In the genomic region with DNA sequence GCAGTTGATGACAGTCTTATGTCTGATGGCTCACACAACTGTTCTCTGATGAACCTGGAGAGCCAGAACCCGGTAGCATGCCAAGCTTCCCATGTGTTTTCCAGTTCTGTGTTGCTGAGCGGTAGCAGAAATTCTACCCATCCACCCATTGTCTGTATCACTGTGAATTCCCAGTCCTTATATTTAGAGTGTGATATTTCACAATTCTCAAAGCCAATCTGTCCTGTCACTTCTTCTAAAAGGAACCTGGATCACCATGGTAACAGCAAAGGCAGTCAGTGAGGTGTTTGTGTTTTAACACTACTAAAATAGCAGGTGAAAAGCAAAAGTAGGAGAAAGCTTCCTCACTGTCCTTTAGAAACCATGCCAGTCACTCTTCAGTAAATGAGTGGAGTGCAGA, we compare ENCODE assay signal across 26 mouse cellular contexts. TPM values are rescaled to one million over a fixed set of nuclear protein-coding genes. Genes with fewer than 3 reads are reported as not detected.
A peak's percentile ranks its signal among the peaks of the same experiment; 100 is the strongest.
DNase-seq lines count a peak whose midpoint lies in the region; ATAC-seq and TF ChIP-seq lines count a peak whose summit lies in the region.
"Had no signal": no experiment of that assay in that cellular context is flagged by ENCODE, and none has a peak within 500 bp of the region (broad histone marks: within the 10 kb centered on the region; RNA-seq: fewer than 3 reads in every experiment).

No protein-coding gene starts in this region.

- H3K36me3 ChIP-seq in hindbrain, embryonic 16.5 days (ENCODE audit: control insufficient read depth, insufficient read depth, low read length) = no peaks in the 10 kb centered on the region
- H3K36me3 ChIP-seq: forebrain, embryonic 10.5 days; heart, embryonic 13.5 days; intestine, embryonic 15.5 days; limb, embryonic 15.5 days; stomach, embryonic 15.5 days had no signal

- intact Hi-C loops in left cerebral cortex, adult 2 months (cut with DNase I) = loop anchor here (2.0 kb wide), 2 partner anchors 33 to 73 kb away; no protein-coding TSS in a partner anchor

- WGBS in hindbrain, embryonic 16.5 days = 92% methylated on average over 2 of the region's 2 CpGs

- H3K9ac ChIP-seq in hindbrain, embryonic 16.5 days (ENCODE audit: low read depth, low read length) = no peak overlapping the region
- H3K9ac ChIP-seq: heart, embryonic 13.5 days; hindbrain, embryonic 14.5 days; intestine, embryonic 15.5 days; limb, embryonic 15.5 days; stomach, embryonic 15.5 days had no signal

- DNase-seq in layer of hippocampus, adult 11-12 months (ENCODE audit: low spot score) = peak; percentile 32
- DNase-seq in layer of hippocampus, postnatal 10 days (ENCODE audit: low spot score in 2 of 2) = no peak
- DNase-seq in brain, embryonic 14.5 days (ENCODE audit: low read depth) = peak; percentile 7
- no peak for DNase-seq in left cerebral cortex, adult 2 months (ENCODE audit: extremely low spot score in 1 of 2, low spot score in 2 of 2)
- peak; percentile 32 for DNase-seq in right cerebral cortex, postnatal 25 days
- no peak for DNase-seq in urinary bladder, postnatal 10 days (ENCODE audit: low spot score)
- no peak for DNase-seq in heart, postnatal 4 days
- DNase-seq: B cell, adult 2 months; cerebellum, adult 11 months; cerebellum, postnatal 14 days; embryo, embryonic 11 days; gastrocnemius, adult 2 months; heart, adult 18-20 months; kidney, adult 9 months; kidney, postnatal 25 days; retina, postnatal 1 day; thymus, adult 2 months had no signal

- no peak for TF ChIP-seq CTCF in brain, embryonic 14.5 days (IDR thresholded peaks at IDR 0.05; ENCODE audit: borderline replicate concordance, extremely low read depth, insufficient read depth, insufficient read length)
- no peak for TF ChIP-seq CTCF in left cerebral cortex, adult 2 months (IDR thresholded peaks at IDR 0.05)

- TF ChIP-seq POLR2A in brain, embryonic 14.5 days (IDR thresholded peaks at IDR 0.05; ENCODE audit: borderline replicate concordance, extremely low read depth, insufficient read depth, insufficient read length, poor library complexity, severe bottlenecking) = no peak

- no peaks in the 10 kb centered on the region for H3K9me3 ChIP-seq in hindbrain, embryonic 16.5 days (ENCODE audit: control insufficient read depth, low read length)
- H3K9me3 ChIP-seq: forebrain, embryonic 10.5 days; heart, embryonic 13.5 days; intestine, embryonic 15.5 days; limb, embryonic 15.5 days; stomach, embryonic 15.5 days had no signal

- no peak for ATAC-seq in hindbrain, embryonic 16.5 days
- ATAC-seq: intestine, embryonic 15.5 days; lung, postnatal 0 days had no signal

- no peak overlapping the region for H3K4me2 ChIP-seq in hindbrain, embryonic 16.5 days (ENCODE audit: low read length)
- H3K4me2 ChIP-seq: heart, embryonic 13.5 days; hindbrain, embryonic 14.5 days; intestine, embryonic 15.5 days; limb, embryonic 15.5 days; midbrain, embryonic 11.5 days; stomach, embryonic 15.5 days had no signal

- peaks cover under 1% of the 10 kb centered on the region for H3K4me1 ChIP-seq in hindbrain, embryonic 16.5 days (ENCODE audit: control insufficient read depth, insufficient read depth, low read depth, low read length)
- H3K4me1 ChIP-seq: heart, embryonic 13.5 days; intestine, embryonic 15.5 days; limb, embryonic 15.5 days; stomach, embryonic 15.5 days had no signal

- H3K27me3 ChIP-seq in hindbrain, embryonic 16.5 days (replicated peaks; ENCODE audit: control insufficient read depth, insufficient read depth, low read length) = no peaks in the 10 kb centered on the region
- H3K27me3 ChIP-seq: heart, embryonic 13.5 days; intestine, embryonic 15.5 days; limb, embryonic 15.5 days; stomach, embryonic 15.5 days had no signal

- H3K27ac ChIP-seq in left cerebral cortex, adult 2 months = peak overlapping the region; percentile 70
- H3K27ac ChIP-seq in hindbrain, embryonic 16.5 days (ENCODE audit: low read depth, low read length) = no peak overlapping the region
- H3K27ac ChIP-seq: forebrain, embryonic 10.5 days; gastrocnemius, adult 2 months; heart, embryonic 13.5 days; hindbrain, embryonic 14.5 days; intestine, embryonic 15.5 days; limb, embryonic 15.5 days; stomach, embryonic 15.5 days had no signal

- H3K4me3 ChIP-seq in left cerebral cortex, adult 2 months = no peak overlapping the region
- no peak overlapping the region for H3K4me3 ChIP-seq in hindbrain, embryonic 16.5 days (ENCODE audit: low read length)
- H3K4me3 ChIP-seq: forebrain, embryonic 10.5 days; gastrocnemius, adult 2 months; heart, embryonic 13.5 days; intestine, embryonic 15.5 days; limb, embryonic 15.5 days; stomach, embryonic 15.5 days had no signal

RNA-seq across cellular contexts. Expression of gene Cnrip1, which starts 5.6 kb away (rescaled TPM):
- 100 to 1,000 TPM; 154 to 175 TPM for total RNA-seq in layer of hippocampus, postnatal 10 days (2021)
- 104 and 132 TPM in 2 replicates for polyA plus RNA-seq in brain, embryonic 14.5 days (2012; rRNA removed)
- 100 to 1,000 TPM in 1 of 2 experiments, 10 to 100 TPM in 1; 99.3 to 102 TPM for total RNA-seq in left cerebral cortex, adult 2 months (2021)
- polyA plus RNA-seq in hindbrain, embryonic 16.5 days (2015; fragmentation: Nextera tagmentation; extraction: Ambion mirVana) = 162 and 189 TPM in 2 replicates
- total RNA-seq in heart, postnatal 4 days (2021) = 1 to 10 TPM; 7.4 to 8.0 TPM

RNA-seq across cellular contexts. Expression of gene Plek, which starts 6.4 kb away (rescaled TPM):
- total RNA-seq in layer of hippocampus, postnatal 10 days (2021) = 1 to 10 TPM; 4.5 to 4.6 TPM
- polyA plus RNA-seq in brain, embryonic 14.5 days (2012; rRNA removed) = 2.9 and 3.3 TPM in 2 replicates
- total RNA-seq in left cerebral cortex, adult 2 months (2021) = 1 to 10 TPM; 5.5 to 7.4 TPM
- 3.9 and 4.1 TPM in 2 replicates for polyA plus RNA-seq in hindbrain, embryonic 16.5 days (2015; fragmentation: Nextera tagmentation; extraction: Ambion mirVana)
- 1 to 10 TPM; 2.4 to 2.6 TPM for total RNA-seq in heart, postnatal 4 days (2021)

Comparison
In these comparisons a context has a peak if more than half of its experiments do, and no peak if none do; other contexts are left out.
1. DNase-seq: peak in layer of hippocampus, adult 11-12 months (single experiment), brain, embryonic 14.5 days (single experiment) and right cerebral cortex, postnatal 25 days (single experiment); none in layer of hippocampus, postnatal 10 days (0 of 2), left cerebral cortex, adult 2 months (0 of 2), urinary bladder, postnatal 10 days (single experiment) and heart, postnatal 4 days (single experiment).
2. RNA of gene Cnrip1, which starts 5.6 kb away (total RNA-seq): 154 to 175 TPM in layer of hippocampus, postnatal 10 days and 99.3 to 102 TPM in left cerebral cortex, adult 2 months; 7.4 to 8.0 TPM in heart, postnatal 4 days; every median in the first group is over 10 times any median in the second.